Mouse (Mus musculus) gastrocnemius, postnatal 14 days (tissue): ENCODE measurements around the gene 2010300C02Rik. TPM values are rescaled to one million over a fixed set of nuclear protein-coding genes. Genes with fewer than 3 reads are reported as not detected.

Source experiments
- DNase-seq: peaks from one replicate; pipeline ENCODE4 v3.0.0; 2021; ENCODE audit warnings: mixed read lengths
- intact Hi-C: fragments of 180-260 bp; cut with DNase I; formaldehyde crosslinking; loops from one replicate; pipeline ENCODE4 v1.15.1; 2025; ENCODE audit warnings: low total_unique reads
- total RNA-seq, 2 experiments: library from RNA; stranded (reverse); gene quantifications; 2 replicates each; pipeline ENCODE4 v1.2.3; 2021

2010300C02Rik gene
- total RNA-seq, 2 experiments from 2014 or later, result 0.25 to 0.35 TPM

GRCm38 (mm10) chr1:37636824-37637223, 83.1 kb downstream of the 2010300C02Rik start:
- intact Hi-C loops, result loop anchor here (5.0 to 10.0 kb wide), 3 partner anchors 162 to 365 kb away; no protein-coding TSS in a partner anchor

GRCm38 (mm10) chr1:37636169-37636568, 83.7 kb downstream of the 2010300C02Rik start:
- no peak for DNase-seq
- intact Hi-C loops, result loop anchor here (5.0 to 10.0 kb wide), 3 partner anchors 161 to 364 kb away; no protein-coding TSS in a partner anchor

More at GRCm38 (mm10) chr1:37636824-37637223, 83.1 kb downstream of the 2010300C02Rik start:
- DNase-seq, result no peak

- no peak for DNase-seq
- intact Hi-C loops, result loop anchor here (5.0 to 10.0 kb wide), 3 partner anchors 161 to 363 kb away; no protein-coding TSS in a partner anchor
Observed at GRCm38 (mm10) chr1:37635716-37636115, 84.2 kb downstream of the 2010300C02Rik start.

- intact Hi-C loops, result loop anchor here (5.0 to 10.0 kb wide), 3 partner anchors 160 to 362 kb away; no protein-coding TSS in a partner anchor
- DNase-seq, result peak; percentile 49
Observed at GRCm38 (mm10) chr1:37634658-37635057, 85.2 kb downstream of the 2010300C02Rik start.

- DNase-seq, result no peak
- intact Hi-C loops, result loop anchor here (10.0 kb wide), 2 partner anchors 159 to 189 kb away; no protein-coding TSS in a partner anchor
Observed at GRCm38 (mm10) chr1:37633516-37633915, 86.4 kb downstream of the 2010300C02Rik start.

GRCm38 (mm10) chr1:37632425-37632824, 87.5 kb downstream of the 2010300C02Rik start:
- intact Hi-C loops, result loop anchor here (10.0 kb wide), 2 partner anchors 158 to 188 kb away; no protein-coding TSS in a partner anchor
- no peak for DNase-seq

DNA sequence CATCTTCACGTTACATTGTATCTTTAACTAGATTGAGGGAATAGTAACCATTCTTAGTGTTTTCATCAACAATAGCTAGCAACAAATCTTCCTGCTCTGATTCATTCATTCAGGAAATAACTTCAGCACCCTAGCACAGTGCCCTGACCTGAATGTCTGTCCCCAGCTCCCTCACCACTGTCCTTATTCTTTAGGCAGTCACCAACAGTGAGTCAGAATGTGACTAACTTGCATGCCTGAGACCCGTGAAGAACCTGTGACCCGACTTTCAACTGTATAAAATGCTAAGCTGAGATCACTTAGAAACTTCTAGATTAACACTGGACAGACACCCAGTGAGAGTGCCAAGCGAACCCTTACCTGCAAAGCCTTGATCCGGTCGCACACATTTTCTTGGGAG, 88.4 kb downstream of the 2010300C02Rik start:
- no peak for DNase-seq
- intact Hi-C loops, result loop anchor here (10.0 kb wide), 2 partner anchors 157 to 187 kb away; no protein-coding TSS in a partner anchor

DNA sequence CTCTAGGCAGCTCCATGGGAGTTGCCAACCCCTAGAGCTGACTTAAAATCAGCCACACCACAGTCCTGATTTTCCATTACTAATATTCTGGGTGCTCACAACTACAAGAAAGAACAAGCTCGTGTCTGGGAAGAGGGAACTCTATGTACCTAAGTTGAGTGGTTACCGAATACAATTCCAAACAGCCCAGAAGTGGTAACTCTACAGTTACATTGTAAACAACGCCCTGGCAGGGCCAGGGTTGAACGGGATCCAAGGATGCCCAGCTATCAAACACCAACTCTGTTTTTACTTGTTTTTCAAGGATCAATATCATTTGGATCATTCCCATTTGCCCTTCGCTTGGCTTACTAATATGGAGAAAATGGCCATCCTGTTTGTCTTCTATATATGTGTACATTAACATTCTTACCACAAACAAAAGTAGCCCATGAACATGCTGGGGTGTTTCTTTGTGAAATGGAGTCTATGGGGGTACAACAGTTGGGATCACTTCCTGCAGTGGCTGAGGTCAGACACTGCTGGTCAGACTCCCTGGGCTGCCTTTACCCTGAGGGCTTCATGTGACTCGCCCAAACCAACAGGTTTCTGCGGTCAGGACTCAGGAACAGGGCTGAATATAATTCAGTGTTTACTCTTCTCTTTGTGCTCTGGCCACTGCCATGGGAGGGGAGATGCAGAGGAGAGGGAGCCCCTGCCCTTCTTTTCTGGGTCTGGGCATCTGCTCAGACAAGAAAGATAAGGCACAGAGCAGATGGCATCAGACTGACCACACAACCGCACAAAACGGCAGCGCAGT, 89.3 kb downstream of the 2010300C02Rik start:
- intact Hi-C loops, result loop anchor here (10.0 kb wide), 2 partner anchors 156 to 186 kb away; no protein-coding TSS in a partner anchor
- no peak for DNase-seq

DNA sequence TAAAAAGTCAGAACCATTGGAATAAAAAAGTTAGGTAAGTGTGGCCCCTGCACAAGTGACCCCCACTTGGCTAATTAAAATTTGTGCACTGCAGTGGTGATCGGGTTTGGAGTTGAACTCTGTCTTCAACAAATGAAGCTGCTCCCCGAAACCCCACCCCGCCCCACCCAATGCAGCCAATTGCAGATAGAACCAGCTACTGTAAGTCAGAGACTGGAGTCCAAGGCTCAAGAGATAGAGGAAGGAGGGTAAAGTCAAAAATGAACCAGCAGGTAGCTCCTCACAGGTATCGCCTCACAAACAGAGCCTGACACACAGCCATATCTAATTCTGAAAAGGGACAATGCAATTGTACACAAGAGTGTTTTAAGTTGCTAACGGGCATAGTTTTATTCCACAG, 90.0 kb downstream of the 2010300C02Rik start:
- intact Hi-C loops, result loop anchor here (10.0 kb wide), 2 partner anchors 155 to 185 kb away; no protein-coding TSS in a partner anchor
- DNase-seq, result no peak

DNA sequence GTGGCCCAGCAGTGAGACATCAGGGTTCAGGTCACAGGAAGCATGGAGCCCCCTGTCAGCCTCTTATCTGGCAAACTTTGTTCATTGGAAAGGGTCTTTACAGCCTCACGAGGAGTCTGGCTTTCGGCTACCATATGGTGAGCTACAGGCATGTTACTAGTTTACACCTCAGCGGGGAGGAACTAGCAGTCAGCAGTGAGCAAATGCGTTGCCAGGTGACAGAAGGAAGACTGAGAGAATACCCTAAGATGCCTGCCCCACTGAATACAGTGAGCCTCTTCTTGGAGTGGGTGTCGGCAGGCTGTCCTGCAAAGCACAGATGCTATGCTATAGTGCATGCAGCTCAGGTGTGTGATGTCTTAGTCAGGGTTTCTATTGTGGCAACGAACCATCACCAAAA, 91.1 kb downstream of the 2010300C02Rik start:
- intact Hi-C loops, result no loop called here
- DNase-seq, result no peak

DNA sequence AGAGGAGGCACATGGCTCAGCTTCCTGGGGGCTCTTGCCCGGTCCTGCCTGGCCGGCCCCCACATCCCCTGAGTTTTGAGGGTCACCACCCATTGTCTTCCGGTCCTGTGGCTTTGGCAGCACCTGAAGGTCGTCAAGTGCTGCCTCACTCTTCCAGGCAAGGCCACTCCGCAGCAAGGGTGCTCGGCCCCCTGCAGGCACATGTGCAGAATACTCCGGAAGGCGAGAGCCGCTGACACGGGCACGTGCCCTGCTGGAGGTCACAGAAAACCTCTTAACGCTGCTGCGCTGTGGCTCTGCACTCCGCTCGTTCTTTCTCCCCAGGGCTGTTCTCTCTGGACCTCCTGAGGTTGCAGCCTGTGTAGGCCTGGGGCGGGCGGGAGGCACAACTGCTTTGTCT, 95.7 kb downstream of the 2010300C02Rik start:
- no peak for DNase-seq
- intact Hi-C loops, result no loop called here

GRCm38 (mm10) chr1:37622049-37622448, 97.8 kb downstream of the 2010300C02Rik start:
- no peak for DNase-seq
- intact Hi-C loops, result no loop called here

- intact Hi-C loops, result no loop called here
- no peak for DNase-seq
Observed at GRCm38 (mm10) chr1:37619542-37619941, 100.3 kb downstream of the 2010300C02Rik start.

- DNase-seq, result no peak
- intact Hi-C loops, result no loop called here
Observed at GRCm38 (mm10) chr1:37617047-37617446, 102.8 kb downstream of the 2010300C02Rik start.

DNA sequence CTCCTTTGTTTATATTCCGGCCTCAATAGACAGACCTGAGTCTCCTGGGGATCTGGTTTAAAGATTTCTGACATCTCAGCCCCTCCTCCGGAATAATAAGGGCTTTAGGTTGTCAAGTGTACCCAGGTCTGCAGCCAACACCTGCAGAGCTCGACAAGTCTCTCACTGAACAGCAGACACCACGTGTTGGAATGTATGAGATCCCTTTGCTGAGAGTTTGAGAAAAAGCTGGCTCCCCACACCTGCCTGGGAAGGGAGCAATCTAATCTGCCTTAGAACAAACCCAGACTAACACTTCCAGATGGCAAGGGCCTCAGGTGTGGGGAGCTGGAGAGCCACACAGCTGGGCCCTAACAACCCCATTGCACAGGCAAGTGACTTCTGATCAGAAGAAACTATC, 103.3 kb downstream of the 2010300C02Rik start:
- intact Hi-C loops, result no loop called here
- no peak for DNase-seq

GRCm38 (mm10) chr1:37615290-37616040, 104.4 kb downstream of the 2010300C02Rik start:
- no peak for DNase-seq
- intact Hi-C loops, result no loop called here

GRCm38 (mm10) chr1:37614836-37615235, 105.0 kb downstream of the 2010300C02Rik start:
- DNase-seq, result no peak
- intact Hi-C loops, result no loop called here

DNA sequence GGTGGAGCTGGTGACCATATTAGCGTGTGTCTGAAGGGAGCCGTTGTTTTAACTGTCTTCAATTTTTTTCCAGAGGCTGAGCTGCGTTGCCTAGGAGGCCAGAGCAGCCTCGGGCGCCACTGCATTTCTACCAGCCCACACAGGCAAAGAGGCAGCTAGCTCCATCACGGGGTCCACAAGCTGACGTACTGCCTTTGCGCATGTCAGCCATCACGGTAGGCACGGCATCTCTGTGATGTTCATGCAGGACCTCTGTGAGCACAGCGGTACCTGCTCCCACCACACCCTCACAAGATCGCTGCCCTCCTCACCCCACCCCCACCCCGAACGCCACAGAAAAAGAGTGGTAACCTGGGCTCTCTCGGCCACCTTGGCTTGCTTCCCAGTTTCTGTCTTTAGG, 105.8 kb downstream of the 2010300C02Rik start:
- intact Hi-C loops, result no loop called here
- DNase-seq, result no peak

DNA sequence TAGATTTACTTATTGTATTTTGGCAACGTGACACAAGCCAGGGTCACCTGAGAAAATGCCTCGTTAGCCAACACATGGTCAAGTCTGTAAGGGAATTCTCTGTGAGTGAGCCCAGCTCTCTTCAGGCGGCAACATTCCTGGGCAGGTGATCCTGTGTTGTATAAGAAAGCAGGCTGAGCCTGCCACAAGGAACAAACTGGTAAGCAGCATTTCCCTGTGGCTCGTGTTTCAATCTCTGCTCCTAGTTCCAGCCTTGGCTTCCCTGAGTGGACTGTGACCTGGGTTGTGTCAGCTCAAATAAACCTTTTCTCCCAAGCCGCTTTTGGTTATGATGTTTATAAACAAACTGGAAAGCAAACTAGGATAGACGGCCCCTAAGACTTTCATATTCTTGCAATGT, 108.9 kb downstream of the 2010300C02Rik start:
- intact Hi-C loops, result no loop called here
- DNase-seq, result no peak

GRCm38 (mm10) chr1:37610242-37610641, 109.6 kb downstream of the 2010300C02Rik start:
- no peak for DNase-seq
- intact Hi-C loops, result no loop called here
